Mouse (Mus musculus) heart, adult 2 months (tissue): ENCODE data around the gene Fut1.

Experiments used
- EP300 ChIP-seq: fragments of 200-500 bp; IDR thresholded peaks from 2 replicates; pipeline ENCODE4 v1.6.1; 2011; ENCODE audit warnings: low read depth, low read length, control low read depth; ENCODE audit not compliant: insufficient read depth
- POLR2A ChIP-seq: fragments of 200-500 bp; IDR thresholded peaks from 2 replicates; pipeline ENCODE4 v1.6.1; 2011; ENCODE audit warnings: mild to moderate bottlenecking, low read depth, low read length, control low read depth; ENCODE audit not compliant: insufficient read depth

DNA sequence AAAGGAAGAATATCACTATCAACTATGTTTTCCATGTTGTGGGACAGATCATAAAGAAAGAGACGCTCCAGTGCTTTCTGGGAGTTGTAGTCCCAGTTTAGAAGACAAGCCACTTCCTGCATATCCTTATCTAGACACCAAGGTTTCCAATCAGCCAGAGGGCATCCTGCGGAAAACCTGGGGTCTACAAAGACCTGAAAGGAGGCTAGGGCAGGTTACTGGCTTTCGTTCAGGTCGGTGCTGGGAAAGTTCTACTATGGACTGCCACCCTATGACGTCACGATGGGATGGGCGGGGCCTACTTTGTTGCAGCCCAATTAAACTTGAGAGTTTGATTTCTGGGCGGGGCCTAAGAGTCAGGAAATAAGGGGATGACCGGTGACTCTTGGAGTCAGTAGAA lies 4.4 kb downstream of the Fut1 start, which contains the start of gene Izumo1:
- TF ChIP-seq POLR2A (no peak), EP300 (no peak)
